In genomic region chr3:52105156-52105555, GRCm38 (mm10) we compare ENCODE assay signal across 8 mouse cellular contexts. TPM values are rescaled to one million over a fixed set of nuclear protein-coding genes. Genes with fewer than 3 reads are reported as not detected.
DNase-seq lines count a peak whose midpoint lies in the region; ATAC-seq lines count a peak whose summit lies in the region.

No protein-coding gene starts in this region.

- ATAC-seq in midbrain, embryonic 11.5 days (ENCODE audit: low FRiP score), result no peak

- peaks cover 6% of the 10 kb centered on the region; the same call in 1 of the 2 replicates for H3K4me1 ChIP-seq in midbrain, embryonic 11.5 days (ENCODE audit: control insufficient read depth, insufficient read depth, low read length)

- H3K9me3 ChIP-seq in midbrain, embryonic 11.5 days (ENCODE audit: control insufficient read depth, low read length), result no peaks in the 10 kb centered on the region

- H3K9ac ChIP-seq in midbrain, embryonic 11.5 days (ENCODE audit: low read length), result peak overlapping the region; percentile 98

- H3K4me3 ChIP-seq in midbrain, embryonic 11.5 days (ENCODE audit: low read depth, low read length), result peak overlapping the region; percentile 91

- WGBS in midbrain, embryonic 11.5 days, result under 1% methylated on average over 19 of the region's 20 CpGs

- peak overlapping the region; percentile 83 for H3K4me2 ChIP-seq in midbrain, embryonic 11.5 days

- H3K36me3 ChIP-seq in midbrain, embryonic 11.5 days (ENCODE audit: control insufficient read depth, insufficient read depth, low read length), result no peaks in the 10 kb centered on the region

- no peaks in the 10 kb centered on the region for H3K27me3 ChIP-seq in midbrain, embryonic 11.5 days (ENCODE audit: control insufficient read depth, insufficient read depth, low read length)

- peak; percentile 27 for DNase-seq in kidney, adult 11 months
- no peak for DNase-seq in kidney, postnatal 14 days
- DNase-seq in CD8-positive naive resting alpha-beta T cell, adult 2 months (ENCODE audit: low read depth in 2 of 2, low spot score in 2 of 2), result peak; percentile 16 to 28
- peak; percentile 59 for DNase-seq in embryo, embryonic 11.5 days (ENCODE audit: low read depth, low spot score)
- peak; percentile 67 for DNase-seq in induced T-regulatory cell, adult 2 months (ENCODE audit: low read depth)
- no peak for DNase-seq in midbrain, embryonic 11.5 days (ENCODE audit: low spot score, missing footprints)
- no peak for DNase-seq in adrenal gland, adult 18-20 months (ENCODE audit: low spot score in 2 of 2)
- no peak for DNase-seq in urinary bladder, adult 18-20 months (ENCODE audit: low spot score in 2 of 2)

- peak overlapping the region; percentile 25; the same call in 1 of the 2 replicates for H3K27ac ChIP-seq in midbrain, embryonic 11.5 days (ENCODE audit: low read depth, low read length)

RNA-seq across cellular contexts. Expression of gene Maml3, which starts 0.3 kb away (rescaled TPM):
- polyA plus RNA-seq in midbrain, embryonic 11.5 days (2014; fragmentation: Nextera tagmentation; extraction: Ambion mirVana), result 5.3 and 6.1 TPM in 2 replicates
- total RNA-seq in adrenal gland, adult 18-20 months (2021), result 1 to 10 TPM; 6.4 to 8.2 TPM

Comparison
In these comparisons a context has a peak if more than half of its experiments do, and no peak if none do; other contexts are left out.
1. DNase-seq: peak in kidney, adult 11 months (single experiment), CD8-positive naive resting alpha-beta T cell, adult 2 months (2 of 2), embryo, embryonic 11.5 days (single experiment) and induced T-regulatory cell, adult 2 months (single experiment); none in kidney, postnatal 14 days (single experiment), midbrain, embryonic 11.5 days (single experiment), adrenal gland, adult 18-20 months (0 of 2) and urinary bladder, adult 18-20 months (0 of 2).